ENCODE assay signal across 8 mouse cellular contexts in genomic region chr17:13759853-13760627, GRCm38 (mm10). TPM values are rescaled to one million over a fixed set of nuclear protein-coding genes. Genes with fewer than 3 reads are reported as not detected.
DNase-seq lines count a peak whose midpoint lies in the region; ATAC-seq and TF ChIP-seq lines count a peak whose summit lies in the region.

TSS of gene Afdn (plus strand) at chr17:13760539.

- H3K9ac ChIP-seq in embryonic facial prominence, embryonic 11.5 days (replicated peaks; ENCODE audit: low read length) = peak within 1 kb of the TSS; percentile 83
- peak within 1 kb of the TSS; percentile 80 for H3K9ac ChIP-seq in limb, embryonic 15.5 days
- peak within 1 kb of the TSS; percentile 93 for H3K9ac ChIP-seq in midbrain, embryonic 16.5 days (ENCODE audit: low read depth, low read length)
- peak within 1 kb of the TSS; percentile 81 for H3K9ac ChIP-seq in stomach, embryonic 15.5 days

- H3K36me3 ChIP-seq in spleen, adult 2 months (ENCODE audit: control insufficient read depth, insufficient read depth, low read length) = no peaks in the 10 kb centered on the region
- H3K36me3 ChIP-seq in embryonic facial prominence, embryonic 11.5 days (replicated peaks; ENCODE audit: control insufficient read depth, insufficient read depth, low read depth, low read length) = no peaks in the 10 kb centered on the region
- H3K36me3 ChIP-seq in limb, embryonic 15.5 days = no peaks in the 10 kb centered on the region
- no peaks in the 10 kb centered on the region for H3K36me3 ChIP-seq in midbrain, embryonic 16.5 days (ENCODE audit: control insufficient read depth, insufficient read depth, low read length)
- H3K36me3 ChIP-seq in stomach, embryonic 15.5 days = no peaks in the 10 kb centered on the region

- H3K4me2 ChIP-seq in embryonic facial prominence, embryonic 11.5 days (ENCODE audit: low read depth, low read length) = peak within 1 kb of the TSS; percentile 100
- peak within 1 kb of the TSS; percentile 100 for H3K4me2 ChIP-seq in limb, embryonic 15.5 days
- peak within 1 kb of the TSS; percentile 80 for H3K4me2 ChIP-seq in midbrain, embryonic 16.5 days (ENCODE audit: low read length)
- H3K4me2 ChIP-seq in stomach, embryonic 15.5 days = peak within 1 kb of the TSS; percentile 98

- H3K4me3 ChIP-seq in spleen, adult 2 months (ENCODE audit: extremely low read depth, insufficient read depth, insufficient read length) = peak within 1 kb of the TSS; percentile 58
- peak within 1 kb of the TSS; percentile 90 for H3K4me3 ChIP-seq in embryonic facial prominence, embryonic 11.5 days (ENCODE audit: low read depth, low read length)
- peak within 1 kb of the TSS; percentile 88 for H3K4me3 ChIP-seq in limb, embryonic 15.5 days
- peak within 1 kb of the TSS; percentile 76 for H3K4me3 ChIP-seq in midbrain, embryonic 16.5 days (ENCODE audit: low read depth, low read length)
- H3K4me3 ChIP-seq in stomach, embryonic 15.5 days (replicated peaks) = peak within 1 kb of the TSS; percentile 87

- no peak for TF ChIP-seq POLR2A in spleen, adult 2 months (IDR thresholded peaks at IDR 0.05; ENCODE audit: low read depth, low read length)

- peak in 1 of 2 experiments; percentile 11 for DNase-seq in spleen, adult 2 months (ENCODE audit: low read depth in 1 of 2, low spot score in 2 of 2)
- no peak for DNase-seq in spleen, postnatal 14 days (ENCODE audit: low spot score in 2 of 2)
- DNase-seq in embryonic facial prominence, embryonic 11.5 days (ENCODE audit: low spot score) = peak; percentile 84
- DNase-seq in heart, adult 9 months (ENCODE audit: low spot score in 2 of 2) = peak; percentile 85 to 87
- DNase-seq in kidney, adult 9 months = peak; percentile 89

- H3K27ac ChIP-seq in spleen, adult 2 months (ENCODE audit: insufficient read depth, low read length) = no peak within 1 kb of the TSS
- H3K27ac ChIP-seq in embryonic facial prominence, embryonic 11.5 days (replicated peaks; ENCODE audit: low read depth, low read length) = peak within 1 kb of the TSS; percentile 82
- peak within 1 kb of the TSS; percentile 86 for H3K27ac ChIP-seq in limb, embryonic 15.5 days
- peak within 1 kb of the TSS; percentile 98 for H3K27ac ChIP-seq in midbrain, embryonic 16.5 days (ENCODE audit: low read length)
- H3K27ac ChIP-seq in stomach, embryonic 15.5 days = peak within 1 kb of the TSS; percentile 89

- peaks cover 22% of the 10 kb centered on the region for H3K27me3 ChIP-seq in spleen, adult 2 months (ENCODE audit: control insufficient read depth, insufficient read depth, low read length)
- H3K27me3 ChIP-seq in embryonic facial prominence, embryonic 11.5 days (ENCODE audit: control insufficient read depth, insufficient read depth, low read length) = no peaks in the 10 kb centered on the region; the same call in 1 of the 2 replicates
- H3K27me3 ChIP-seq in limb, embryonic 15.5 days = no peaks in the 10 kb centered on the region
- no peaks in the 10 kb centered on the region for H3K27me3 ChIP-seq in midbrain, embryonic 16.5 days (ENCODE audit: control insufficient read depth, insufficient read depth, low read depth, low read length)
- no peaks in the 10 kb centered on the region for H3K27me3 ChIP-seq in stomach, embryonic 15.5 days (replicated peaks)

- no peak for TF ChIP-seq CTCF in spleen, adult 2 months (IDR thresholded peaks at IDR 0.05; ENCODE audit: extremely low read depth, insufficient read depth, insufficient read length, insufficient replicate concordance)

- no peaks in the 10 kb centered on the region for H3K9me3 ChIP-seq in embryonic facial prominence, embryonic 11.5 days (replicated peaks; ENCODE audit: control insufficient read depth, low read length)
- H3K9me3 ChIP-seq in limb, embryonic 15.5 days = no peaks in the 10 kb centered on the region
- H3K9me3 ChIP-seq in midbrain, embryonic 16.5 days (replicated peaks; ENCODE audit: control insufficient read depth, low read length, poor library complexity, severe bottlenecking) = no peaks in the 10 kb centered on the region
- no peaks in the 10 kb centered on the region for H3K9me3 ChIP-seq in stomach, embryonic 15.5 days

- peak; percentile 95 for ATAC-seq in embryonic facial prominence, embryonic 11.5 days (replicated peaks; ENCODE audit: insufficient number of reproducible peaks, low FRiP score, low TSS enrichment, low read depth)
- peak; percentile 87 for ATAC-seq in limb, embryonic 15.5 days (ENCODE audit: insufficient number of reproducible peaks, low FRiP score, low TSS enrichment, low read depth)
- ATAC-seq in midbrain, embryonic 16.5 days = peak; percentile 89
- peak; percentile 95 for ATAC-seq in stomach, embryonic 15.5 days (ENCODE audit: insufficient read depth, low FRiP score, low read depth)

- H3K4me1 ChIP-seq in spleen, adult 2 months (ENCODE audit: control insufficient read depth, insufficient read depth, insufficient read length) = peaks cover 10% of the 10 kb centered on the region
- H3K4me1 ChIP-seq in embryonic facial prominence, embryonic 11.5 days (ENCODE audit: control insufficient read depth, insufficient read depth, low read length) = no peaks in the 10 kb centered on the region
- peaks cover 22% of the 10 kb centered on the region for H3K4me1 ChIP-seq in limb, embryonic 15.5 days
- peaks cover 35% of the 10 kb centered on the region for H3K4me1 ChIP-seq in midbrain, embryonic 16.5 days (ENCODE audit: control insufficient read depth, insufficient read depth, low read length)
- peaks cover 4% of the 10 kb centered on the region; the same call in 1 of the 2 replicates for H3K4me1 ChIP-seq in stomach, embryonic 15.5 days

- WGBS in spleen, adult 2 months = 6% methylated on average over 106 of the region's 108 CpGs
- WGBS in embryonic facial prominence, embryonic 11.5 days = under 1% methylated on average over 55 of the region's 108 CpGs
- WGBS in limb, embryonic 15.5 days = under 1% methylated on average over 78 of the region's 108 CpGs
- WGBS in midbrain, embryonic 16.5 days = under 1% methylated on average over 62 of the region's 108 CpGs
- WGBS in stomach, embryonic 15.5 days = under 1% methylated on average over 91 of the region's 108 CpGs

RNA-seq across cellular contexts. Expression of gene Afdn, which starts in this region (rescaled TPM):
- 5.0 and 6.3 TPM in 2 replicates for polyA plus RNA-seq in spleen, adult 2 months (2012; rRNA removed)
- 64.3 and 67.6 TPM in 2 replicates for polyA plus RNA-seq in embryonic facial prominence, embryonic 11.5 days (2014; fragmentation: Nextera tagmentation; extraction: Ambion mirVana)
- 71.2 and 79.9 TPM in 2 replicates for polyA plus RNA-seq in limb, embryonic 15.5 days (2015; fragmentation: Nextera tagmentation; extraction: Ambion mirVana)
- polyA plus RNA-seq in midbrain, embryonic 16.5 days (2015; fragmentation: Nextera tagmentation; extraction: Ambion mirVana) = 118 and 145 TPM in 2 replicates
- 95.9 and 107 TPM in 2 replicates for polyA plus RNA-seq in stomach, embryonic 15.5 days (2015; fragmentation: Nextera tagmentation; extraction: Ambion mirVana)

Comparison
In these comparisons a context has a peak if more than half of its experiments do, and no peak if none do; other contexts are left out.
1. DNase-seq: peak in embryonic facial prominence, embryonic 11.5 days (single experiment), heart, adult 9 months (2 of 2) and kidney, adult 9 months (single experiment); none in spleen, postnatal 14 days (0 of 2).
2. Peak in every context shown above with its lines, with median percentiles within 50 percentile points of each other: H3K4me3 ChIP-seq, ATAC-seq, H3K4me2 ChIP-seq and H3K9ac ChIP-seq.